Mouse (Mus musculus) right cerebral cortex, adult 2 months (tissue): ENCODE data around the gene Tmpo.

Source experiments
- DNase-seq, 2 experiments: peaks; one replicate each; pipeline ENCODE4 v3.0.0; 2021 to 2022; ENCODE audit warnings: low spot score in 2 of 2

The Tmpo gene

GRCm38 (mm10) chr10:91116958-91117357 is 64.2 kb downstream of the Tmpo start:
- DNase-seq: no peak

GRCm38 (mm10) chr10:91109841-91110240 is 71.3 kb downstream of the Tmpo start:
- DNase-seq: no peak

- DNase-seq: no peak
Observed at GRCm38 (mm10) chr10:91105981-91106380, 75.1 kb downstream of the Tmpo start.

GRCm38 (mm10) chr10:91102799-91103590 is 78.1 kb downstream of the Tmpo start:
- DNase-seq: no peak

- DNase-seq: no peak
Observed at GRCm38 (mm10) chr10:91101936-91102335, 79.2 kb downstream of the Tmpo start.

- no peak for DNase-seq
Observed at GRCm38 (mm10) chr10:91100101-91100500, 81.0 kb downstream of the Tmpo start.

- no peak for DNase-seq
Observed at GRCm38 (mm10) chr10:91098056-91098455, 83.1 kb downstream of the Tmpo start.
